Comparison of ENCODE assay signal across 27 mouse cellular contexts in the genomic region with DNA sequence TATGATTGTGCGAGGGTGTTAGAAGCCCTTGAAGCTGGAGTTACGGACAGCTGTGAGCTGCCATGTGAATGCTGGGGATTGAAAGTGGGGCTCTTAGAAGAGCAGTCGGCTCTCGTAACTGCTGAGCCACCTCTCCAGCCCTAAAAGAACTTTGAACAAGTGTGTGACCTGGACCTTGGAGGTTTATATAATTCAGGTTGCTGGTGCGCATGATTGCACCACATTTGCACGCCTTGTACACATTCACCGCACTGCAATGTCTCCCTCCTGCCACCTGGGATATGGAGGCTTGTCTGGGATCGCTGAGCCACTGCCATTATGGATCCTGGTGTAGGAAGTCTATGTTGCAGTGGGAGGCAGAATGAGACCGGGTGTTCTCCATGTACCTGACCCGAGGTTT.
DNase-seq lines count a peak whose midpoint lies in the region; ATAC-seq lines count a peak whose summit lies in the region.
"Had no signal": no experiment of that assay in that cellular context is flagged by ENCODE, and none has a peak within 500 bp of the region (broad histone marks: within the 10 kb centered on the region; RNA-seq: fewer than 3 reads in every experiment).

No protein-coding gene starts in this region.

- ATAC-seq in kidney, embryonic 16.5 days (ENCODE audit: low FRiP score, low TSS enrichment), result no peak
- no peak for ATAC-seq in liver, embryonic 11.5 days (replicated peaks; ENCODE audit: low FRiP score)
- ATAC-seq: CD4-positive, CD25-positive, alpha-beta regulatory T cell, adult 4 months; forebrain, embryonic 15.5 days had no signal

- H3K4me3 ChIP-seq in kidney, embryonic 16.5 days (ENCODE audit: low read length), result no peak overlapping the region
- H3K4me3 ChIP-seq in liver, embryonic 11.5 days (ENCODE audit: low read depth, low read length), result no peak overlapping the region
- H3K4me3 ChIP-seq: embryonic facial prominence, embryonic 10.5 days; embryonic facial prominence, embryonic 13.5 days; erythroblast, embryonic 14.5 days; forebrain, embryonic 12.5 days; forebrain, embryonic 15.5 days; heart, embryonic 12.5 days; heart, embryonic 15.5 days; hindbrain, embryonic 10.5 days had no signal

- H3K27me3 ChIP-seq in kidney, embryonic 16.5 days (ENCODE audit: insufficient read depth, low read length), result no peaks in the 10 kb centered on the region
- no peaks in the 10 kb centered on the region for H3K27me3 ChIP-seq in liver, embryonic 11.5 days (replicated peaks; ENCODE audit: control insufficient read depth, insufficient read depth, low read length)
- H3K27me3 ChIP-seq: embryonic facial prominence, embryonic 13.5 days; forebrain, embryonic 12.5 days; forebrain, embryonic 15.5 days; heart, embryonic 12.5 days; heart, embryonic 15.5 days had no signal

- WGBS in kidney, embryonic 16.5 days, result 93% methylated on average over 10 of the region's 10 CpGs
- WGBS in liver, embryonic 11.5 days, result 94% methylated on average over 10 of the region's 10 CpGs

- H3K9me3 ChIP-seq in kidney, embryonic 16.5 days (ENCODE audit: low read length), result no peaks in the 10 kb centered on the region
- no peaks in the 10 kb centered on the region for H3K9me3 ChIP-seq in liver, embryonic 11.5 days (ENCODE audit: control insufficient read depth, low read length)
- H3K9me3 ChIP-seq: embryonic facial prominence, embryonic 10.5 days; embryonic facial prominence, embryonic 13.5 days; forebrain, embryonic 12.5 days; forebrain, embryonic 15.5 days; heart, embryonic 12.5 days; heart, embryonic 15.5 days; hindbrain, embryonic 10.5 days had no signal

- no peak overlapping the region for H3K4me2 ChIP-seq in kidney, embryonic 16.5 days (replicated peaks; ENCODE audit: low read depth, low read length)
- no peak overlapping the region for H3K4me2 ChIP-seq in liver, embryonic 11.5 days
- H3K4me2 ChIP-seq: embryonic facial prominence, embryonic 13.5 days; forebrain, embryonic 12.5 days; forebrain, embryonic 15.5 days; heart, embryonic 12.5 days; heart, embryonic 15.5 days; hindbrain, embryonic 14.5 days had no signal

- no peak overlapping the region for H3K27ac ChIP-seq in kidney, embryonic 16.5 days (ENCODE audit: low read length)
- H3K27ac ChIP-seq in liver, embryonic 11.5 days (ENCODE audit: low read depth, low read length), result no peak overlapping the region
- H3K27ac ChIP-seq: embryonic facial prominence, embryonic 10.5 days; embryonic facial prominence, embryonic 13.5 days; forebrain, embryonic 12.5 days; forebrain, embryonic 15.5 days; heart, embryonic 15.5 days; hindbrain, embryonic 10.5 days; hindbrain, embryonic 14.5 days had no signal

- H3K9ac ChIP-seq in kidney, embryonic 16.5 days (replicated peaks; ENCODE audit: low read length), result no peak overlapping the region
- H3K9ac ChIP-seq in liver, embryonic 11.5 days (ENCODE audit: low read depth, low read length), result no peak overlapping the region
- H3K9ac ChIP-seq: embryonic facial prominence, embryonic 13.5 days; forebrain, embryonic 12.5 days; forebrain, embryonic 15.5 days; heart, embryonic 12.5 days; heart, embryonic 15.5 days; hindbrain, embryonic 14.5 days had no signal

- H3K36me3 ChIP-seq in kidney, embryonic 16.5 days (ENCODE audit: insufficient read depth, low read length), result no peaks in the 10 kb centered on the region
- H3K36me3 ChIP-seq in liver, embryonic 11.5 days (ENCODE audit: control insufficient read depth, insufficient read depth, low read length), result no peaks in the 10 kb centered on the region
- H3K36me3 ChIP-seq: embryonic facial prominence, embryonic 10.5 days; embryonic facial prominence, embryonic 13.5 days; forebrain, embryonic 12.5 days; forebrain, embryonic 15.5 days; heart, embryonic 12.5 days; heart, embryonic 15.5 days; hindbrain, embryonic 10.5 days had no signal

- no peaks in the 10 kb centered on the region for H3K4me1 ChIP-seq in kidney, embryonic 16.5 days (ENCODE audit: insufficient read depth, low read length)
- no peaks in the 10 kb centered on the region for H3K4me1 ChIP-seq in liver, embryonic 11.5 days (replicated peaks; ENCODE audit: control insufficient read depth, insufficient read depth, low read length)
- H3K4me1 ChIP-seq: embryonic facial prominence, embryonic 10.5 days; embryonic facial prominence, embryonic 13.5 days; forebrain, embryonic 12.5 days; forebrain, embryonic 15.5 days; heart, embryonic 12.5 days; heart, embryonic 15.5 days; hindbrain, embryonic 10.5 days had no signal

- DNase-seq in kidney, adult 18-20 months, result peak; percentile 16
- DNase-seq in kidney, adult 9 months, result peak; percentile 68
- peak; percentile 10 for DNase-seq in kidney, postnatal 14 days
- no peak for DNase-seq in cerebellum, adult 9-10 months
- no peak for DNase-seq in liver, embryonic 11.5 days (ENCODE audit: low spot score)
- DNase-seq: adrenal gland, adult 2 months; adrenal gland, postnatal 14 days; cerebellum, adult 11 months; cerebellum, adult 2 months; cerebellum, postnatal 10 days; cerebellum, postnatal 36 days; embryo, embryonic 11 days; gastrocnemius, postnatal 25 days; heart, adult 18-20 months; heart, postnatal 10 days; heart, postnatal 36 days had no signal

Comparison
In these comparisons a context has a peak if more than half of its experiments do, and no peak if none do; other contexts are left out.
1. DNase-seq: peak in kidney, adult 18-20 months (single experiment), kidney, adult 9 months (single experiment) and kidney, postnatal 14 days (single experiment); none in cerebellum, adult 9-10 months (single experiment) and liver, embryonic 11.5 days (single experiment).